ENCODE assay signal across 12 mouse cellular contexts in the genomic region with DNA sequence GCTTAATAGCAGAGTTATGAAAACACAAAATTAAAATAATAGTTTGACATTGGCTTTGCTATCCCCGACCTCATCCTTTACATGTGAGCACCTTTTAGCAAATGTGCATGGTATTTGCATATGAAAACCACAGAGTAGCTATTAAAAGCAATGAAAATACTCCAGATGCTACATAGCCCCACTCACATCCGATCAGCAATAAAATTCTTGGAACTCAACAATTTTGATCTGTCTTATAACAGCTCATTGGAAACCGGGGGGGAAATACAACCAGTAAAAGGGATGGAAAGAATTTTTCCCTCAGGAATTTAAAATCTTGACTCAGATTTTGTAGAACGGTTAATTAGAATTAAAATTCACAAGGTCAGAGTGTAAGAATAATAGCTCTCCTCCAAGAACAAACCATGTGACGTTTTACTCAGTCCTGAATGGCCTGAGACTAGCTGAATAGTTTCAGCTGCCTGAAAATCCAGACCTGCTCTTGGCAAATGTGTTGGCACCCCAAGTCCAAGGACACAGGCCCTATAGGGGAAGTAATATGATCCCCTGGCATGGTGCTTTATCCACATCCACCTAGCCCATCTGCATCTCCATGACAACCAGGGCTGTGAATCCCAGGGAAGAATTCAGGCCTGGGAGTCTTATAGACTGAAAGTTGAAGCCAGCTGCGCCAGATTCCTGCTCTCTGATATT.
A peak's percentile ranks its signal among the peaks of the same experiment; 100 is the strongest.
DNase-seq lines count a peak whose midpoint lies in the region; ATAC-seq lines count a peak whose summit lies in the region.
"Had no signal": no experiment of that assay in that cellular context is flagged by ENCODE, and none has a peak within 500 bp of the region (broad histone marks: within the 10 kb centered on the region; RNA-seq: fewer than 3 reads in every experiment).

No protein-coding gene starts in this region.

- peak; percentile 81 for ATAC-seq in midbrain, embryonic 11.5 days (ENCODE audit: low FRiP score)
- no peak for ATAC-seq in midbrain, embryonic 16.5 days
- ATAC-seq in embryonic facial prominence, embryonic 14.5 days (ENCODE audit: low read depth): peak; percentile 47
- ATAC-seq in hindbrain, embryonic 13.5 days (ENCODE audit: low FRiP score): peak; percentile 57; the same call in 1 of the 2 replicates
- peak; percentile 72 for ATAC-seq in neural tube, embryonic 14.5 days (ENCODE audit: low read depth)

- no peaks in the 10 kb centered on the region for H3K27me3 ChIP-seq in midbrain, embryonic 11.5 days (ENCODE audit: control insufficient read depth, insufficient read depth, low read length)
- H3K27me3 ChIP-seq in midbrain, embryonic 16.5 days (ENCODE audit: control insufficient read depth, insufficient read depth, low read depth, low read length): no peaks in the 10 kb centered on the region
- no peaks in the 10 kb centered on the region for H3K27me3 ChIP-seq in embryonic facial prominence, embryonic 14.5 days (replicated peaks; ENCODE audit: control insufficient read depth, insufficient read depth, low read length)
- no peaks in the 10 kb centered on the region for H3K27me3 ChIP-seq in hindbrain, embryonic 13.5 days
- no peaks in the 10 kb centered on the region for H3K27me3 ChIP-seq in neural tube, embryonic 14.5 days (ENCODE audit: control insufficient read depth, insufficient read depth, low read length)
- H3K27me3 ChIP-seq: liver, embryonic 13.5 days had no signal

- H3K4me3 ChIP-seq in midbrain, embryonic 11.5 days (ENCODE audit: low read depth, low read length): no peak overlapping the region
- H3K4me3 ChIP-seq in midbrain, embryonic 16.5 days (ENCODE audit: low read depth, low read length): no peak overlapping the region
- no peak overlapping the region for H3K4me3 ChIP-seq in embryonic facial prominence, embryonic 14.5 days (ENCODE audit: low read depth, low read length)
- H3K4me3 ChIP-seq in hindbrain, embryonic 13.5 days: no peak overlapping the region
- H3K4me3 ChIP-seq in neural tube, embryonic 14.5 days (ENCODE audit: low read depth, low read length): no peak overlapping the region
- H3K4me3 ChIP-seq: liver, embryonic 13.5 days had no signal

- H3K9ac ChIP-seq in midbrain, embryonic 11.5 days (ENCODE audit: low read length): no peak overlapping the region
- no peak overlapping the region for H3K9ac ChIP-seq in midbrain, embryonic 16.5 days (ENCODE audit: low read depth, low read length)
- no peak overlapping the region for H3K9ac ChIP-seq in embryonic facial prominence, embryonic 14.5 days (ENCODE audit: low read depth, low read length)
- no peak overlapping the region for H3K9ac ChIP-seq in hindbrain, embryonic 13.5 days
- H3K9ac ChIP-seq in neural tube, embryonic 14.5 days (replicated peaks; ENCODE audit: low read depth, low read length): no peak overlapping the region
- H3K9ac ChIP-seq: liver, embryonic 13.5 days had no signal

- H3K27ac ChIP-seq in midbrain, embryonic 11.5 days (ENCODE audit: low read depth, low read length): no peak overlapping the region
- H3K27ac ChIP-seq in midbrain, embryonic 16.5 days (ENCODE audit: low read length): no peak overlapping the region
- H3K27ac ChIP-seq in embryonic facial prominence, embryonic 14.5 days (replicated peaks; ENCODE audit: low read depth, low read length): no peak overlapping the region
- no peak overlapping the region for H3K27ac ChIP-seq in hindbrain, embryonic 13.5 days
- no peak overlapping the region for H3K27ac ChIP-seq in neural tube, embryonic 14.5 days (ENCODE audit: low read depth, low read length)
- H3K27ac ChIP-seq: liver, embryonic 13.5 days had no signal

- no peak overlapping the region for H3K4me2 ChIP-seq in midbrain, embryonic 11.5 days
- no peak overlapping the region for H3K4me2 ChIP-seq in midbrain, embryonic 16.5 days (ENCODE audit: low read length)
- H3K4me2 ChIP-seq in embryonic facial prominence, embryonic 14.5 days (ENCODE audit: low read depth, low read length): no peak overlapping the region
- no peak overlapping the region for H3K4me2 ChIP-seq in hindbrain, embryonic 13.5 days
- no peak overlapping the region for H3K4me2 ChIP-seq in neural tube, embryonic 14.5 days (ENCODE audit: low read depth, low read length)
- H3K4me2 ChIP-seq: heart, embryonic 11.5 days; liver, embryonic 13.5 days had no signal

- WGBS in midbrain, embryonic 11.5 days: 52% methylated on average over 6 of the region's 6 CpGs
- WGBS in midbrain, embryonic 16.5 days: 34% methylated on average over 6 of the region's 6 CpGs
- 51% methylated on average over 6 of the region's 6 CpGs for WGBS in embryonic facial prominence, embryonic 14.5 days
- 54% methylated on average over 6 of the region's 6 CpGs for WGBS in hindbrain, embryonic 13.5 days
- 39% methylated on average over 6 of the region's 6 CpGs for WGBS in neural tube, embryonic 14.5 days

- no peaks in the 10 kb centered on the region for H3K36me3 ChIP-seq in midbrain, embryonic 11.5 days (ENCODE audit: control insufficient read depth, insufficient read depth, low read length)
- no peaks in the 10 kb centered on the region for H3K36me3 ChIP-seq in midbrain, embryonic 16.5 days (ENCODE audit: control insufficient read depth, insufficient read depth, low read length)
- no peaks in the 10 kb centered on the region for H3K36me3 ChIP-seq in embryonic facial prominence, embryonic 14.5 days (ENCODE audit: control insufficient read depth, insufficient read depth, low read length)
- H3K36me3 ChIP-seq in hindbrain, embryonic 13.5 days: no peaks in the 10 kb centered on the region
- no peaks in the 10 kb centered on the region for H3K36me3 ChIP-seq in neural tube, embryonic 14.5 days (ENCODE audit: control insufficient read depth, insufficient read depth, low read length)
- H3K36me3 ChIP-seq: liver, embryonic 13.5 days had no signal

- H3K9me3 ChIP-seq in midbrain, embryonic 11.5 days (ENCODE audit: control insufficient read depth, low read length): no peaks in the 10 kb centered on the region
- H3K9me3 ChIP-seq in midbrain, embryonic 16.5 days (replicated peaks; ENCODE audit: control insufficient read depth, low read length, poor library complexity, severe bottlenecking): no peaks in the 10 kb centered on the region
- no peaks in the 10 kb centered on the region for H3K9me3 ChIP-seq in embryonic facial prominence, embryonic 14.5 days (ENCODE audit: control insufficient read depth, low read length)
- no peaks in the 10 kb centered on the region for H3K9me3 ChIP-seq in hindbrain, embryonic 13.5 days
- no peaks in the 10 kb centered on the region for H3K9me3 ChIP-seq in neural tube, embryonic 14.5 days (ENCODE audit: control insufficient read depth, low read length)
- H3K9me3 ChIP-seq: liver, embryonic 13.5 days had no signal

- DNase-seq in midbrain, embryonic 11.5 days (ENCODE audit: low spot score, missing footprints): no peak
- peak; percentile 50 for DNase-seq in embryonic facial prominence, embryonic 14.5 days (ENCODE audit: low spot score)
- DNase-seq in urinary bladder, postnatal 10 days (ENCODE audit: low spot score): no peak
- no peak for DNase-seq in gastrocnemius, postnatal 25 days
- no peak for DNase-seq in natural killer cell, adult 2 months (ENCODE audit: low spot score in 2 of 2)
- DNase-seq: cerebellum, postnatal 14 days; kidney, postnatal 14 days; liver, embryonic 13.5 days had no signal

- H3K4me1 ChIP-seq in midbrain, embryonic 11.5 days (ENCODE audit: control insufficient read depth, insufficient read depth, low read length): peaks cover 5% of the 10 kb centered on the region; the same call in 1 of the 2 replicates
- H3K4me1 ChIP-seq in midbrain, embryonic 16.5 days (ENCODE audit: control insufficient read depth, insufficient read depth, low read length): peaks cover 3% of the 10 kb centered on the region; the same call in 1 of the 2 replicates
- H3K4me1 ChIP-seq in embryonic facial prominence, embryonic 14.5 days (ENCODE audit: control insufficient read depth, insufficient read depth, low read length): no peaks in the 10 kb centered on the region
- 0 out of 2 replicates have a peak, but pooled peaks cover 3% of the 10 kb centered on the region for H3K4me1 ChIP-seq in hindbrain, embryonic 13.5 days (replicated peaks)
- H3K4me1 ChIP-seq in neural tube, embryonic 14.5 days (ENCODE audit: control insufficient read depth, insufficient read depth, low read length): no peaks in the 10 kb centered on the region
- H3K4me1 ChIP-seq: liver, embryonic 13.5 days had no signal
